Comparison of ENCODE assay signal across 8 mouse cellular contexts in the genomic region with DNA sequence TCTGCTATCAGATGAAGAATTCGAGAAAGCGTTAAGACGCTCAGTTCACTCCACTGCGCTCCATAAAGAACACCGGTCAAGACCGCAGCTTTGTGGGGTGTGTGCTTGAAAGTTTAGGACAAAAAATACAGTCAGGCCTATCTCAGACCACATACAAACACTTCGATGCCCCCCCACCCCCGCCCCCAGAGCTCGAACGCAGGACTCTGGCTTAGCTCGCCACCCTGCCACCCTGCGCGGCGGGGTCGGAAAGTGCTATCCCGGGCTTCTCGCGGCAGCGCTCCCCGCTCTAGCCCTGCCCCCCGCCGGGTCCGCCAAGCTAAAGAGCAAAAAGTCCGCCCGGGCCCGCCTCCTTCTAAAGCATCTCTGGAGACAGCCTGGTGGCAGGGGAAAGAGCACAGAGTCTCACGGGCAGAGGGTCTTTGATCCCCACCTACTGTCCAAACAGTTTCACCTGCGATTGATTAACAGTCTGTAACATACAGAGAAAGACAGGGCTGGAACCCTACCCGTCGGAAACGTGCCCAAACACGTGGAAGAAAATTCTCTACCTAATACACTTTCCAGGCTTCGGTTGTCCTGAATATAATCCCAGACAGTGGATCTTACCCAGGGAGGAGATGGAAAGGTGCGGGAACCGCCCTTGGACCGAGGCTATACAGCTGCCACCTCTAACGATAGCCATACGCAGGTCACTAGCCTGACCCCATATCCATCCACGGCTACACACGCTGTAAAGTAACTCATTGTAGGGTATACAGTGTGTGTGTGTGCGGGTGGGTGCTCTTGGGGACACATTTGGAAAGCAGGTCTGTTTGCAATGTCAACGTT. TPM values are rescaled to one million over a fixed set of nuclear protein-coding genes. Genes with fewer than 3 reads are reported as not detected.
DNase-seq lines count a peak whose midpoint lies in the region; ATAC-seq lines count a peak whose summit lies in the region.

No protein-coding gene starts in this region.

- H3K36me3 ChIP-seq in heart, embryonic 11.5 days (ENCODE audit: control insufficient read depth, insufficient read depth, low read length), result no peaks in the 10 kb centered on the region
- peaks cover 8% of the 10 kb centered on the region; the same call in 1 of the 2 replicates for H3K36me3 ChIP-seq in hindbrain, embryonic 12.5 days

- H3K9me3 ChIP-seq in heart, embryonic 11.5 days (replicated peaks; ENCODE audit: control insufficient read depth, low read length), result no peaks in the 10 kb centered on the region
- H3K9me3 ChIP-seq in hindbrain, embryonic 12.5 days (replicated peaks), result no peaks in the 10 kb centered on the region

- peak overlapping the region; percentile 66 for H3K27ac ChIP-seq in heart, embryonic 11.5 days (ENCODE audit: low read depth, low read length)
- H3K27ac ChIP-seq in hindbrain, embryonic 12.5 days, result peak overlapping the region; percentile 96

- intact Hi-C loops in left cerebral cortex, postnatal 25 days (cut with DNase I), result no loop called here

- peaks cover 62% of the 10 kb centered on the region for H3K27me3 ChIP-seq in heart, embryonic 11.5 days (ENCODE audit: control insufficient read depth, insufficient read depth, low read length)
- peaks cover 29% of the 10 kb centered on the region for H3K27me3 ChIP-seq in hindbrain, embryonic 12.5 days

- H3K4me3 ChIP-seq in heart, embryonic 11.5 days (ENCODE audit: low read depth, low read length), result peak overlapping the region; percentile 57
- H3K4me3 ChIP-seq in hindbrain, embryonic 12.5 days, result peak overlapping the region; percentile 58

- H3K4me1 ChIP-seq in heart, embryonic 11.5 days (ENCODE audit: control insufficient read depth, insufficient read depth, low read length), result peaks cover 38% of the 10 kb centered on the region
- H3K4me1 ChIP-seq in hindbrain, embryonic 12.5 days, result peaks cover 57% of the 10 kb centered on the region

- ATAC-seq in heart, embryonic 11.5 days (replicated peaks; ENCODE audit: insufficient number of reproducible peaks, low FRiP score, low TSS enrichment), result no peak
- no peak for ATAC-seq in hindbrain, embryonic 12.5 days (ENCODE audit: low FRiP score)

- WGBS in heart, embryonic 11.5 days (ENCODE audit: insufficient replicate concordance), result under 1% methylated on average over 42 of the region's 42 CpGs
- under 1% methylated on average over 42 of the region's 42 CpGs for WGBS in hindbrain, embryonic 12.5 days

- peak overlapping the region; percentile 75 for H3K9ac ChIP-seq in heart, embryonic 11.5 days (ENCODE audit: low read depth, low read length)
- H3K9ac ChIP-seq in hindbrain, embryonic 12.5 days, result peak overlapping the region; percentile 80

- peak overlapping the region; percentile 71 for H3K4me2 ChIP-seq in heart, embryonic 11.5 days
- H3K4me2 ChIP-seq in hindbrain, embryonic 12.5 days (replicated peaks), result peak overlapping the region; percentile 82

- DNase-seq in heart, adult 11 months, result no peak
- peak; percentile 76 for DNase-seq in embryo, embryonic 10 days (ENCODE audit: low spot score)
- DNase-seq in lung, postnatal 14 days, result peak; percentile 15
- no peak for DNase-seq in right cerebral cortex, postnatal 25 days
- DNase-seq in cerebellum, postnatal 4 days (ENCODE audit: low spot score in 2 of 2), result no peak
- DNase-seq in left cerebral cortex, postnatal 25 days (ENCODE audit: low spot score in 2 of 2), result no peak

RNA-seq across cellular contexts. Expression of a gene that starts 1.3 kb away (rescaled TPM):
- 61.9 and 80.7 TPM in 2 replicates for polyA plus RNA-seq in heart, embryonic 11.5 days (2014; fragmentation: Nextera tagmentation; extraction: Ambion mirVana)
- 459 and 487 TPM in 2 replicates for polyA plus RNA-seq in hindbrain, embryonic 12.5 days (2016; fragmentation: Nextera tagmentation; extraction: Ambion mirVana)
- total RNA-seq in left cerebral cortex, postnatal 25 days (2021), result under 1 TPM; 0.18 to 0.48 TPM

RNA-seq across cellular contexts. Expression of a gene that starts 39.2 kb away (rescaled TPM):
- polyA plus RNA-seq in heart, embryonic 11.5 days (2014; fragmentation: Nextera tagmentation; extraction: Ambion mirVana), result 30.1 and 34.9 TPM in 2 replicates
- polyA plus RNA-seq in hindbrain, embryonic 12.5 days (2016; fragmentation: Nextera tagmentation; extraction: Ambion mirVana), result 44.0 and 49.5 TPM in 2 replicates
- 10 to 100 TPM; 22.9 to 24.2 TPM for total RNA-seq in left cerebral cortex, postnatal 25 days (2021)

Comparison
In these comparisons a context has a peak if more than half of its experiments do, and no peak if none do; other contexts are left out.
1. DNase-seq: peak in embryo, embryonic 10 days (single experiment) and lung, postnatal 14 days (single experiment); none in heart, adult 11 months (single experiment), right cerebral cortex, postnatal 25 days (single experiment), cerebellum, postnatal 4 days (0 of 2) and left cerebral cortex, postnatal 25 days (0 of 2).